Mouse (Mus musculus) ES-E14 (cell line): ENCODE results near the gene Baz2a. TPM values are rescaled to one million over a fixed set of nuclear protein-coding genes. Genes with fewer than 3 reads are reported as not detected.

ENCODE experiments used
- DNase-seq: peaks from one replicate; pipeline ENCODE4 v3.0.0-alpha.2; 2013; ENCODE audit warnings: low read depth, low spot score
- H3K27ac ChIP-seq: 2 replicates; pipeline ENCODE4 v1.5.1; 2012; ENCODE audit warnings: low read depth, mild to moderate bottlenecking, low read length, moderate library complexity, mixed read lengths; ENCODE audit not compliant: poor library complexity, insufficient read depth, severe bottlenecking
- H3K36me3 ChIP-seq: 2 replicates; pipeline ENCODE4 v1.6.1; 2012; ENCODE audit warnings: mild to moderate bottlenecking, low read length, moderate library complexity, mixed read lengths; ENCODE audit not compliant: control insufficient read depth, poor library complexity, insufficient read depth, severe bottlenecking
- H3K4me1 ChIP-seq, 2 experiments: fragments of 150-350 bp in 1 of 2; sonication (generic) in 1 of 2; 2 replicates each; pipeline ENCODE4 v1.6.1; 2012; ENCODE audit warnings: low read length in 2 of 2, mild to moderate bottlenecking in 1 of 2, mixed read lengths in 1 of 2; ENCODE audit not compliant: control insufficient read depth in 2 of 2, insufficient read depth in 2 of 2, poor library complexity in 1 of 2
- H3K4me3 ChIP-seq, 2 experiments: fragments of 150-350 bp in 1 of 2; sonication (generic) in 1 of 2; 2 replicates each; pipeline ENCODE4 v1.5.1; 2012; ENCODE audit warnings: low read length in 2 of 2, low read depth in 1 of 2, mild to moderate bottlenecking in 1 of 2, mixed read lengths in 1 of 2; ENCODE audit not compliant: insufficient read depth in 1 of 2, poor library complexity in 1 of 2, severe bottlenecking in 1 of 2
- H3K9ac ChIP-seq: 2 replicates; pipeline ENCODE4 v1.6.1; 2012; ENCODE audit warnings: low read depth, mild to moderate bottlenecking, low read length, mixed read lengths; ENCODE audit not compliant: poor library complexity, insufficient read depth, severe bottlenecking
- H3K9me3 ChIP-seq: fragments of 150-350 bp; sonication (generic); 2 replicates; pipeline ENCODE4 v1.6.1; 2012; ENCODE audit warnings: low read depth, mild to moderate bottlenecking, low read length; ENCODE audit not compliant: control insufficient read depth, insufficient read depth
- CHD2 ChIP-seq: IDR thresholded peaks from 2 replicates; pipeline ENCODE4 v1.6.1; 2014; ENCODE audit warnings: mild to moderate bottlenecking, low read depth, low read length, inconsistent platforms
- HCFC1 ChIP-seq: IDR thresholded peaks from 2 replicates; pipeline ENCODE4 v1.6.1; 2012; ENCODE audit warnings: low read length, inconsistent platforms, borderline replicate concordance; ENCODE audit not compliant: insufficient read depth
- MAFK ChIP-seq: IDR thresholded peaks from 2 replicates; pipeline ENCODE4 v1.6.1; 2014; ENCODE audit warnings: mild to moderate bottlenecking, low read depth, low read length, inconsistent platforms; ENCODE audit not compliant: insufficient read depth
- ZC3H11A ChIP-seq: IDR thresholded peaks from 2 replicates; pipeline ENCODE4 v1.6.1; 2012; ENCODE audit warnings: low read depth, mild to moderate bottlenecking, inconsistent platforms, low read length, borderline replicate concordance
- ZNF384 ChIP-seq: IDR thresholded peaks from 2 replicates; pipeline ENCODE4 v1.6.1; 2012; ENCODE audit warnings: low read depth, low read length, inconsistent platforms
- in situ Hi-C, 2 experiments: fragments of 600-800 bp; cut with MboI; formaldehyde crosslinking; loops; one replicate each; pipeline ENCODE4 v1.15.1; 2025; ENCODE audit warnings: low sequenced_read_pairs in 2 of 2, inconsistent platforms in 1 of 2; ENCODE audit not compliant: unreplicated experiment in 2 of 2
- total RNA-seq: library from RNA; depleted of rRNA; stranded (reverse); fragments of 300-350 nt; gene quantifications from 2 replicates; pipeline ENCODE4 v1.2.3, GENCODE M21; 2012

Gene Baz2a
- total RNA-seq, 1 experiment = 42.8 TPM

GRCm38 (mm10) chr10:128133650-128134332 lies 42.4 kb downstream of the Baz2a start:
- Histone ChIP-seq H3K4me3 (no peak overlapping the region), H3K27ac (no peak overlapping the region), H3K9me3 (no peaks in the 10 kb centered on the region), H3K36me3 (peaks cover 37% of the 10 kb centered on the region), H3K4me1 (peaks cover 0 to 10% of the 10 kb centered on the region in 2 experiments; a peak in 1 of 4 replicates), H3K9ac (peak overlapping the region; percentile 23; the same call in 1 of the 2 replicates)
- TF ChIP-seq CHD2 (no peak), ZNF384 (no peak), ZC3H11A (no peak), HCFC1 (no peak), MAFK (peak; percentile 52; the same call in 1 of the 2 replicates)
- no peak for DNase-seq
- in situ Hi-C loops = no loop called here

DNA sequence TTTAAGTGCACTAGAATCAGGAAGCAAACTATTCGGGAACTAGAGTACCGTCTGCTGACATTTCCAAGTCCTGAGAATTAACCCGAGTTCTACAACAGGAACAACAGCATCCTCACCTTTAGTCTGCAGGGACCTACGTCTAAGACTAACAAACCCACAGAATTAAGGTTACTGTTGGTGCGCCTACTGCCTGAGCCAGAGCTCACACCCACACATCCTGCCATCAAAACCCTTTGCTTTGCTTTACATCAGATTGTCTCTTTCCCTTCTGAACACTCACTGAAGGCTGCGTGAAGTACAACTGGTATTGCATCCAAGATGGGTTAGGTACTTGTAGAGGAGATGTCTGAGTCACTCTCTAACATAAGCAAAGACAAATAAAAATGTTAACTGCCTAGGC lies 44.0 kb downstream of the Baz2a start:
- Histone ChIP-seq H3K36me3 (peaks cover 34% of the 10 kb centered on the region), H3K4me3 (no peak overlapping the region), H3K27ac (no peak overlapping the region), H3K4me1 (peaks cover 0 to 10% of the 10 kb centered on the region in 2 experiments; a peak in 1 of 4 replicates), H3K9ac (no peak overlapping the region), H3K9me3 (no peaks in the 10 kb centered on the region)
- in situ Hi-C loops = no loop called here
- no peak for DNase-seq
- TF ChIP-seq CHD2 (no peak), ZNF384 (no peak), ZC3H11A (no peak), HCFC1 (no peak), MAFK (no peak)

DNA sequence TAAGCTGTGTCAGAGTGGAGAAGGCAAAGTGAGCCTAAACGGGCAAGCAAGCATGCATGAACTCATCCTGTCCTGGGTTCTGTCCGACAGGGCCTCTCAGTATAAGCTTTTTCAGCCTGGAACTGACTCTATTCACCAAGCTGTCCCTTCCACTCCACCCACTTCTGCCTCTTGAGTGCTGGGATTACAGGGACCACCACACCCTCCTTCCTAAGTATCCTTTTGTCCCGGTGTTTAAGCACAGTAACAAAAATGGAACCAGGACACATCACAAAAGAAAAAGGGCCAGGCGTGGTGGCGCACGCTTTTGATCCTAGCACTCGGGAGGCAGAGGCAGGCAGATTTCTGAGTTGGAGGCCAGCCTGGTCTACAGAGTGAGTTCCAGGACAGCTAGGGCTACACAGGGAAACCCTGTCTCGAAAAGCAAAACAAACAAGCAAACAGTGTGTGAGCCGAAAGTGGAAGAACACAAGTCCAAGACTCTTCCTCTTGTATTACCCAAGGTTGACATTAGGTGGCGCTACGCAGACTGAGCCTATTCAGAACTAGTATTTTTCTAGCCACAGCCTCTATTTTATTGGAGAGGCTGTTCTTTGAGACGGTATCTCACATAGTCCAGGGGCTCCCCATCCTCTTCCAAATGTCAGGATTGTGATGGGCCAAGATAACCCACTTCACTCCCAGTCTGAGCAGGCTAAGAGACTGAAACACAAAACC lies 49.0 kb downstream of the Baz2a start:
- Histone ChIP-seq H3K36me3 (peaks cover 19% of the 10 kb centered on the region; the same call in 1 of the 2 replicates), H3K4me1 (no peaks in the 10 kb centered on the region), H3K9me3 (no peaks in the 10 kb centered on the region), H3K9ac (no peak overlapping the region), H3K27ac (0 out of 2 replicates have a peak overlapping the region, but pooled peaks have one; percentile 49), H3K4me3 (no peak overlapping the region)
- in situ Hi-C loops = no loop called here
- peak; percentile 88 for DNase-seq
- TF ChIP-seq HCFC1 = no peak
- no peak for TF ChIP-seq ZNF384
- no peak for TF ChIP-seq CHD2
- TF ChIP-seq MAFK = no peak
- TF ChIP-seq ZC3H11A = no peak

GRCm38 (mm10) chr10:128142165-128142564 lies 50.8 kb downstream of the Baz2a start:
- in situ Hi-C loops = no loop called here
- DNase-seq = no peak
- TF ChIP-seq MAFK (no peak), ZC3H11A (no peak), ZNF384 (no peak), CHD2 (no peak), HCFC1 (no peak)
- no peak overlapping the region for H3K27ac ChIP-seq
- H3K9me3 ChIP-seq = no peaks in the 10 kb centered on the region
- H3K4me1 ChIP-seq = peaks cover 0 to 5% of the 10 kb centered on the region in 2 experiments; a peak in 1 of 4 replicates
- H3K36me3 ChIP-seq = peaks cover 23% of the 10 kb centered on the region; the same call in 1 of the 2 replicates
- H3K9ac ChIP-seq = 0 out of 2 replicates have a peak overlapping the region, but pooled peaks have one; percentile 15
- no peak overlapping the region for H3K4me3 ChIP-seq
